Mouse (Mus musculus) G1E (cell line): ENCODE measurements at regions not wholly inside any gene's neighbourhood (a gene's known extent, or its start where the extent isn't known, plus 50 kb on each side); places are given as distances from the start of the nearest gene placed in this dataset.

Experiments
- ATAC-seq: 2 replicates; pipeline ENCODE4 v1.8.0; 2016; ENCODE audit warnings: mild to moderate bottlenecking; ENCODE audit not compliant: insufficient number of reproducible peaks, poor library complexity, low FRiP score, severe bottlenecking; ENCODE audit errors: extremely low read depth
- DNase-seq: peaks from one replicate; pipeline ENCODE4 v3.0.0; 2012; ENCODE audit warnings: low spot score
- H3K27me3 ChIP-seq: 2 replicates; pipeline ENCODE4 v1.6.1; 2012; ENCODE audit warnings: mild to moderate bottlenecking, low read length, inconsistent platforms; ENCODE audit not compliant: insufficient read depth
- H3K36me3 ChIP-seq: replicated peaks from 2 replicates; pipeline ENCODE3; 2012; ENCODE audit warnings: mild to moderate bottlenecking, inconsistent platforms
- H3K4me1 ChIP-seq: 2 replicates; pipeline ENCODE4 v1.6.1; 2012; ENCODE audit warnings: low read depth, low read length, inconsistent platforms, mixed read lengths; ENCODE audit not compliant: insufficient read depth
- H3K4me3 ChIP-seq: 2 replicates; pipeline ENCODE4 v1.5.1; 2012; ENCODE audit warnings: low read depth, mild to moderate bottlenecking, inconsistent platforms, low read length, moderate library complexity, mixed read lengths
- H3K9me3 ChIP-seq: replicated peaks from 2 replicates; pipeline ENCODE4 v1.6.1; 2012; ENCODE audit warnings: inconsistent platforms
- CTCF ChIP-seq: IDR thresholded peaks from 2 replicates; pipeline ENCODE4 v1.5.1; 2012; ENCODE audit warnings: low read depth, low read length, inconsistent platforms, mixed read lengths
- GATA1 ChIP-seq: IDR thresholded peaks from 2 replicates; pipeline ENCODE4 v1.6.1; 2012; ENCODE audit warnings: borderline replicate concordance, low read length, inconsistent platforms, mixed read lengths
- GATA2 ChIP-seq: IDR thresholded peaks from 2 replicates; pipeline ENCODE4 v1.6.1; 2012; ENCODE audit warnings: low read depth, low read length, inconsistent platforms, borderline replicate concordance
- POLR2AphosphoS5 ChIP-seq: IDR thresholded peaks from 2 replicates; pipeline ENCODE4 v1.6.1; 2012; ENCODE audit warnings: low read depth, low read length, inconsistent platforms; ENCODE audit not compliant: insufficient replicate concordance
- TAL1 ChIP-seq: conservative IDR thresholded peaks from 2 replicates; pipeline ENCODE4 v1.6.1; 2012; ENCODE audit warnings: low read depth, low read length, inconsistent platforms, mixed read lengths

GRCm38 (mm10) chr11:24569655-24570054 lies 491.8 kb downstream of the Bcl11a start:
- ATAC-seq: no peak
- Histone ChIP-seq H3K4me3 (no peak overlapping the region), H3K36me3 (no peaks in the 10 kb centered on the region), H3K4me1 (no peaks in the 10 kb centered on the region), H3K9me3 (no peaks in the 10 kb centered on the region), H3K27me3 (no peaks in the 10 kb centered on the region)
- TF ChIP-seq TAL1 (no peak), GATA1 (no peak), GATA2 (no peak), POLR2AphosphoS5 (no peak), CTCF (no peak)
- no peak for DNase-seq

- no peaks in the 10 kb centered on the region for H3K4me1 ChIP-seq
- no peak overlapping the region for H3K4me3 ChIP-seq
- H3K9me3 ChIP-seq: no peaks in the 10 kb centered on the region
- no peaks in the 10 kb centered on the region; the same call in 1 of the 2 replicates for H3K27me3 ChIP-seq
- no peak for TF ChIP-seq TAL1
- no peak for TF ChIP-seq GATA1
- TF ChIP-seq CTCF: no peak
- no peak for TF ChIP-seq GATA2
- TF ChIP-seq POLR2AphosphoS5: no peak
- no peak for DNase-seq
- no peaks in the 10 kb centered on the region for H3K36me3 ChIP-seq
- ATAC-seq: no peak
Observed at GRCm38 (mm10) chr11:24613529-24613928, 535.7 kb downstream of the Bcl11a start.

DNA sequence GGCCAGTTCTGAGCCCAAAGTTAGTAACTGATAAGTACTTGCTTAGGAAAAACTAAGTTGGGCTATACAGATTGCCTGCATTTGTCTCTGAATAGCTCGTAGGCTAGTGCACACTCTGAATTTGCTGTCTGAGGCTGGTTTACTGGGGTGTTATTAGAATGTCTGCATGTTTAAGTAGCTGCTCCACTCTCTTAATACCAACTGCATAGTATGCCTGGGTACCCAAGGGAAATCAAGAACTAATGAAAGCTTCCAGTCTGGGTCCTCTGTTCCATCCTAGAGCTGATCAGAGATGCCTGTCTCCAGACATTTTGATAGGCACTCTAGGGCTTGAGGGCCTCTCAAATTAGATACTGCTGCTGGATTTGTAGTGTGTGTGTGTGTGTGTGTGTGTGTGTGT lies 537.6 kb downstream of the Bcl11a start:
- Histone ChIP-seq H3K27me3 (no peaks in the 10 kb centered on the region; the same call in 1 of the 2 replicates), H3K36me3 (no peaks in the 10 kb centered on the region), H3K4me3 (no peak overlapping the region), H3K4me1 (no peaks in the 10 kb centered on the region), H3K9me3 (no peaks in the 10 kb centered on the region)
- TF ChIP-seq GATA1 (no peak), TAL1 (no peak), CTCF (no peak), POLR2AphosphoS5 (no peak), GATA2 (no peak)
- ATAC-seq (no peak), DNase-seq (no peak)

DNA sequence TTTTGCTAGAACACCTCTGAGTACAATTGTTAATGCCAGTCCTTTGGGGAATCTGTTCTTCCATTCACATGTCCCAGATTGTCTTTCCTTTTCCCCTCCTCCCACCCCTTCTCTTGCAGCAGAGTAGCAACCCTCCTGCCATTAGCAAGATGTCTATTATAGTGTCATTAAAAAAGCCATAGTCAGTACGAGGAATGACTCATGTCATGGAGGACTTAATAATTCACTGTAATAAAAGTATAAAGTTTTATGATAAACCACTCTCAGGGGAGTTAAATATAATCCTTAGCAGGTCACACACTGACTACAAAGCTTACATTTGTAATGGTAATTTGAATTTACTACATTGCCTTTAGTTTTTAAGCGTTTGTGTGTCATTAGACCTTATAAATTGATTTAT lies 540.7 kb downstream of the Bcl11a start:
- DNase-seq: no peak
- TF ChIP-seq GATA2 (no peak), GATA1 (no peak), POLR2AphosphoS5 (no peak), CTCF (no peak), TAL1 (no peak)
- ATAC-seq: no peak
- H3K36me3 ChIP-seq: no peaks in the 10 kb centered on the region
- no peaks in the 10 kb centered on the region for H3K9me3 ChIP-seq
- no peaks in the 10 kb centered on the region for H3K27me3 ChIP-seq
- no peak overlapping the region for H3K4me3 ChIP-seq
- H3K4me1 ChIP-seq: no peaks in the 10 kb centered on the region

DNA sequence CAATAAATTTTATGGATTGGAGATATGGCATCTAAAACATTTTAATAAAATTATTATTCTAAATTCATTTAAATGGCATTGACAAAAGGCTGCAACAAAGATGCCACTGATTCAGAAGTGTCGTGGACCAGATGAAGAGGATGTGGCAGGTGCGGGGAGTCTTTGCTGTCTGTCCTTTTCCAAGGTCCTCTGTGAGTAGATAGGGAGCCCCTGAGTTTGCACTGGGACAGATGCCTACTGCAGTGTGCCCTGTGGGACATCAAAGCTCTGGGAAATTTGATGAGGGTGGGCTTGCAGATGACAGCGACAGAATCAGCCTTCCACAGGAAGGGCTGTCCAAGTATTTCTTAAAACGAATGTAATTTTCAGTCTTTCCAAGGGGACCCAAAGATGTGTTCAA lies 541.2 kb downstream of the Bcl11a start:
- H3K27me3 ChIP-seq: no peaks in the 10 kb centered on the region
- no peak overlapping the region for H3K4me3 ChIP-seq
- ATAC-seq: no peak
- no peaks in the 10 kb centered on the region for H3K4me1 ChIP-seq
- no peaks in the 10 kb centered on the region for H3K9me3 ChIP-seq
- H3K36me3 ChIP-seq: no peaks in the 10 kb centered on the region
- TF ChIP-seq GATA2 (no peak), TAL1 (no peak), CTCF (no peak), POLR2AphosphoS5 (no peak), GATA1 (no peak)
- no peak for DNase-seq

DNA sequence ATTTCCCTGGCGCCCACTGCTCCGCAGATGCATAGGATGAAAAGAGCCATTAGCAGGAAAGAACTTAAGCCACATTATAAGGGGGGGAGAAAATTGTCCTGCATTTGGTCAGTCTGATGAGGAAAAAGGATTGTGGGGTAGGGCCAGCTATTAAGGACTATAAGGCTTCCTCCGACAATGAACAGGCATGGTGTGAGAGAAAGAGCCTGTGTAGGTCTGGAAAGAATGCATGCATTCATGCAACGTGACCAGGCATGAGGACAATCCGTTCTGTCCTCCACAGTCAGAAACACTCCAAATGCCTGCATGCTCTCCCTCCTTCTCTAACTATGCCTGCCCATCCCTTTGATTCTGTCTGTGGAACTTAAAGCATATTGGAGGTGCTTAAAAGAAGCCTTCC lies 550.8 kb downstream of the Bcl11a start:
- H3K9me3 ChIP-seq: no peaks in the 10 kb centered on the region
- DNase-seq (no peak), ATAC-seq (no peak)
- H3K36me3 ChIP-seq: no peaks in the 10 kb centered on the region
- TF ChIP-seq GATA2: no peak
- TF ChIP-seq CTCF: no peak
- TF ChIP-seq POLR2AphosphoS5: no peak
- TF ChIP-seq GATA1: no peak
- TF ChIP-seq TAL1: no peak
- no peaks in the 10 kb centered on the region for H3K4me1 ChIP-seq
- H3K27me3 ChIP-seq: no peaks in the 10 kb centered on the region
- no peak overlapping the region for H3K4me3 ChIP-seq

DNA sequence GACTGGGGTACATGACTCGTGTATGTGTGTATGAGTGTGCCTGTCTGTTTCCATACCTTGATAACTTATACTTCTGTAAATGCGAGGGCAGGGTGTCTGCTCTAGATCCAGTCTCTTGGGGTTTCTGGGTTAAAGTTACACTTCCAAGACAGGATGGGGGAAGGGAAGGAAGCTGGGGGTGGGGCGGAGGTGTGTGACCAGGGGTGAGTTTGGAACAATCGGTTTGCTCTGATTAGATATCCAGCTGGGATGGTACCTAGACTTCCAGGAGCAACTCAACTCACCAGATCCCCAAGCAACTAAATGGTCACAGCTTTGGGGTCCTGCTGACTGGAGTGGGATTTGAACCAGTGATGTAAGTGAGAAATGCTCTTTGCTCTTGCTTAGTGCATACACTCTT lies 551.6 kb downstream of the Bcl11a start:
- no peak for DNase-seq
- TF ChIP-seq TAL1 (no peak), GATA2 (no peak), GATA1 (no peak), CTCF (no peak)
- no peak for ATAC-seq
- Histone ChIP-seq H3K4me1 (no peaks in the 10 kb centered on the region), H3K36me3 (no peaks in the 10 kb centered on the region), H3K27me3 (no peaks in the 10 kb centered on the region), H3K4me3 (no peak overlapping the region), H3K9me3 (no peaks in the 10 kb centered on the region)
